Mouse (Mus musculus) spleen, postnatal 36 days (tissue): Measurements from ENCODE around the gene Trank1.

Source experiments
- DNase-seq, 2 experiments: peaks; one replicate each; pipeline ENCODE4 v3.0.0; 2022; ENCODE audit warnings: low spot score in 2 of 2, mixed read lengths in 1 of 2

The Trank1 gene

GRCm38 (mm10) chr9:111381056-111382025, 69.8 kb downstream of the Trank1 start:
- no peak for DNase-seq

- no peak for DNase-seq
These were observed 70.9 kb downstream of the Trank1 start for GRCm38 (mm10) chr9:111382469-111382868.

GRCm38 (mm10) chr9:111383046-111383445, 71.5 kb downstream of the Trank1 start:
- DNase-seq, result no peak

- DNase-seq, result no peak
These were observed 72.2 kb downstream of the Trank1 start for GRCm38 (mm10) chr9:111383756-111384155.

GRCm38 (mm10) chr9:111385526-111386491, 74.3 kb downstream of the Trank1 start:
- DNase-seq, result no peak

- DNase-seq, result no peak
These were observed 75.0 kb downstream of the Trank1 start for GRCm38 (mm10) chr9:111386569-111386968.

- DNase-seq, result no peak
These were observed 76.0 kb downstream of the Trank1 start for GRCm38 (mm10) chr9:111387576-111387975.

GRCm38 (mm10) chr9:111390016-111390415, 78.5 kb downstream of the Trank1 start:
- no peak for DNase-seq

- DNase-seq, result no peak
These were observed 79.5 kb downstream of the Trank1 start for GRCm38 (mm10) chr9:111391036-111391435.

- no peak for DNase-seq
These were observed 80.4 kb downstream of the Trank1 start for GRCm38 (mm10) chr9:111391926-111392442.

GRCm38 (mm10) chr9:111395265-111395664, 83.7 kb downstream of the Trank1 start:
- DNase-seq, result no peak

GRCm38 (mm10) chr9:111398059-111398458, 86.5 kb downstream of the Trank1 start:
- DNase-seq, result no peak

- no peak for DNase-seq
These were observed 88.5 kb downstream of the Trank1 start for GRCm38 (mm10) chr9:111400089-111400488.

GRCm38 (mm10) chr9:111403159-111403558, 91.6 kb downstream of the Trank1 start:
- DNase-seq, result no peak

GRCm38 (mm10) chr9:111404346-111405079, 93.0 kb downstream of the Trank1 start:
- DNase-seq, result no peak

- no peak for DNase-seq
These were observed 93.5 kb downstream of the Trank1 start for GRCm38 (mm10) chr9:111405080-111405428.

GRCm38 (mm10) chr9:111408012-111408411, 96.5 kb downstream of the Trank1 start:
- DNase-seq, result no peak

GRCm38 (mm10) chr9:111408427-111408826, 96.9 kb downstream of the Trank1 start:
- no peak for DNase-seq

- DNase-seq, result no peak
These were observed 101.1 kb downstream of the Trank1 start for GRCm38 (mm10) chr9:111412471-111413160.

- DNase-seq, result no peak
These were observed 110.3 kb downstream of the Trank1 start for GRCm38 (mm10) chr9:111421862-111422261.

- no peak for DNase-seq
These were observed 111.0 kb downstream of the Trank1 start for GRCm38 (mm10) chr9:111422567-111422966.
